Mouse (Mus musculus): ENCODE measurements at regions not wholly inside any gene's neighbourhood (a gene's known extent, or its start where the extent isn't known, plus 50 kb on each side); places are given as distances from the start of the nearest gene placed in this dataset.

DNA sequence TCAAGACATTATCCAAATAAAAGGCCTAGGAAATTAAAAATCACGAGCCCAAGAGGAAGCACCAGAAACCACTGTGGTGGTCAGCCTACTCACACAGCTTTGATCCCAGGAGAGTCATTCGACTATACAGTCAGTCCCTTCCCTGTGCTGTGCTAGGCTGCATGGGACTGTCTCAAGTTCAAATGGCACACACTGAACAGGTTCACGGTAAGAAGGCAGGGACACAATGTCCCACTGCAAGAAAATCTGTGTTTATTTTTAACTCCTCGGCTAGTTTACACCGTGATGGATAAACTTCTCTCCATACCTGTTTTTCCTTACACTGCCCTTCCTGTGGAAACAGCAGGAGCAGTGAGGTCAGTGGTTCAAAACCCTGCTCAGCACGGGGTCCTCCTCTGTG, 165.2 kb upstream of the Klf14 start:
- Histone ChIP-seq H3K9ac (replicated peaks; ENCODE audit: low read length, poor library complexity, severe bottlenecking) (no peak overlapping the region), H3K4me2 (ENCODE audit: low read depth, low read length, poor library complexity, severe bottlenecking) (no peak overlapping the region), H3K4me1 (ENCODE audit: insufficient read depth, low read length) (no peaks in the 10 kb centered on the region), H3K27ac (ENCODE audit: low read depth, low read length) (no peak overlapping the region), H3K36me3 (ENCODE audit: insufficient read depth, low read length) (no peaks in the 10 kb centered on the region), H3K27me3 (ENCODE audit: insufficient read depth, low read length) (no peaks in the 10 kb centered on the region), H3K4me3 (ENCODE audit: low read depth, low read length) (no peak overlapping the region), H3K9me3 (ENCODE audit: low read length) (no peaks in the 10 kb centered on the region)
- DNase-seq (ENCODE audit: low spot score) (no peak), ATAC-seq (ENCODE audit: low FRiP score) (no peak)
- no peak for TF ChIP-seq CTCF (IDR thresholded peaks at IDR 0.05)
- WGBS, result 72% methylated on average over 6 of the region's 6 CpGs

DNA sequence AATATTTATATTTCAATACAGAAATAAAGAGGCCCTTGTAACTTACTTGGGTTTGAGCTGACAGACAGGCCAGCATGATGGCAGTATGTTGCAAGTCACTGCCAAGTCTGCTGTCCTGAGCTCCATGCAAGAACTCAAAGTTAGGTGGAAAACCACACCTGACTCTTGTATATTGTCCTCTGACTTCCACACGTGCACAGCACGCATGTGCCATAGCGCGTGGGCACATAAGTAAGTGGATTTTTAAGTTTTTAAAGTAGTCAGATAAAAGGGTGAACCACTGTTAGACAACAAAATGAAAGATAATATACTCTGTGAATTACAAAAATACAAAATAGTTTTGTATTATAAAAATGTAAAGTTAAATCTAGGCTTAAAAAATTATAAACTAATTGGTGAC, 166.0 kb upstream of the Klf14 start:
- H3K27ac ChIP-seq (ENCODE audit: low read depth, low read length), result no peak overlapping the region
- DNase-seq (ENCODE audit: low spot score) (no peak), ATAC-seq (ENCODE audit: low FRiP score) (no peak)
- H3K36me3 ChIP-seq (ENCODE audit: insufficient read depth, low read length), result no peaks in the 10 kb centered on the region
- no peaks in the 10 kb centered on the region for H3K9me3 ChIP-seq (ENCODE audit: low read length)
- no peak overlapping the region for H3K4me2 ChIP-seq (ENCODE audit: low read depth, low read length, poor library complexity, severe bottlenecking)
- H3K4me3 ChIP-seq (ENCODE audit: low read depth, low read length), result no peak overlapping the region
- H3K4me1 ChIP-seq (ENCODE audit: insufficient read depth, low read length), result no peaks in the 10 kb centered on the region
- H3K27me3 ChIP-seq (ENCODE audit: insufficient read depth, low read length), result no peaks in the 10 kb centered on the region
- no peak for TF ChIP-seq CTCF (IDR thresholded peaks at IDR 0.05)
- H3K9ac ChIP-seq (replicated peaks; ENCODE audit: low read length, poor library complexity, severe bottlenecking), result no peak overlapping the region
- 94% methylated on average over 4 of the region's 4 CpGs for WGBS

DNA sequence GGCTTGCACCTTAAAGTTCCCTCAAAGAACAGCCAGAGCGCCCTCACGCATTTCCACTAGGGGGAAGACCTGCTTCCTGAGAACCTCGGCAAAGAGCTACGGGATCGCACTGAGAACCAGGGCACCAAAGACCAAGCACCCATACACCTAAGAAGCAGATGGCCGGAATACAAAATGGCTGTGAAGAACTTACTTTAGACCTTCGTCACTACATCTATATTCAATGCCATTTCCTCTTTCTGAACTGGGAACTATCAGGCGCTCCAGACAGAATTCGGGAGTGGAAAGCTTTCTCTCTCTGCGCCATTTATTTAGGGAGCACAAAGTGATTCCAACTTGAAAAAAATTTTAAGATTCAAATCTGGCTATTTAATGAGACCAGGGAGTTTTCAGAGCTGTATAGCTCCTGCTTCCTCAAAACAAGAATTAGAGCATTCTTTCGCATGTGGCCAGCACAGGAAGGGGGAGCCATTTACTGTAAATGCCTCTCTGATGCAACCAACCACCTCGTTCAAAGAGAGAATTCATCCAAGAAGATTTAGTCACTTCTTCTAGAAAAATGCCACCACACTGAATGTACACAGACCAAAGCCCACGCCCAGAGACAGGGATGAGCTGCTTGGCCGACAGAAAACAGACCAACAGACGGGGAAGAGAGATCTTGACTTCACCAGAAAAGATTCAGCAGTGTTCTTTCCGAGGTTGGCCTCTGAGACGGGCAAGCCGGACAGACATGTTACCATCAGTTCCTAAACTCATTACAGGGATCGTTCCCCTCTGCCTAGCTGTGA, 166.6 kb upstream of the Klf14 start:
- DNase-seq (ENCODE audit: low spot score), result no peak
- TF ChIP-seq CTCF (IDR thresholded peaks at IDR 0.05), result peak; percentile 58
- ATAC-seq (ENCODE audit: low FRiP score), result no peak
- Histone ChIP-seq H3K27me3 (ENCODE audit: insufficient read depth, low read length) (no peaks in the 10 kb centered on the region), H3K4me1 (ENCODE audit: insufficient read depth, low read length) (no peaks in the 10 kb centered on the region), H3K4me3 (ENCODE audit: low read depth, low read length) (no peak overlapping the region), H3K27ac (ENCODE audit: low read depth, low read length) (no peak overlapping the region), H3K4me2 (ENCODE audit: low read depth, low read length, poor library complexity, severe bottlenecking) (no peak overlapping the region), H3K36me3 (ENCODE audit: insufficient read depth, low read length) (no peaks in the 10 kb centered on the region), H3K9me3 (ENCODE audit: low read length) (no peaks in the 10 kb centered on the region), H3K9ac (replicated peaks; ENCODE audit: low read length, poor library complexity, severe bottlenecking) (no peak overlapping the region)
- 73% methylated on average over 19 of the region's 19 CpGs for WGBS

DNA sequence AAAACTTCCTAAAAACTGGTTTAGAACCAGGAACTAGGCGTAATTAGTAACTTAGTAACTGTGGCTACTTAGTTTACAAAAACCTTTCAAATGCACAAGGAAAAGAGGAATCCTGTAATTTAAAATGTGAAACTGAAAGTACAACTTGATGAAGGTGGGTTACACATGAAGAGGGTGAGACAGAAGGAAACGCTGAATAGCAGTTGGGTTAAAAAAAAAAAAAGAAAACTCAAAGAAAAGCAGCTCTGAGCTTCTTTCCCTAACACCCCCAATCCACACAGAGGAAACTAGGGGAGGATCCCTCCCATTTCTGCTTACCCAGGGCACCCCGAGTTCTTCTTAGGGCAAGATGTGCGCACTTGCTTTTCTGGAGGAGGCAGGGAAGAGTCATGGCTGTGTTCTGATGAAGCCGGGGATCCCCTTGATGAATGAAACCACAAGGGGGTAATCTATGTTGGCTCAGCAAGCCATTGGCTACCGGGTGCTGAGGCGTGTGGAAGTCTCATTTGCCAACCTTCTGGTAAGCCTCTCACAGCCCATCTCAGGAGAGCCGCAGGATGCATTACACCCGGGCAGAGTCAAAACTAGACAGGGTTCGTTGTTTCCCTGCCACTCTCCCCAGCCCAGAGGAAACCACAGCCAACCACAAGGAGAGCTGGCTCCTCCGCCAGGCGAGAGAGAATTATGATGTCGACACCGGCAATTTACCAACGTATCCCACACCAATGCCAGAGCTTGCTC, 167.4 kb upstream of the Klf14 start:
- H3K27ac ChIP-seq (ENCODE audit: low read depth, low read length), result no peak overlapping the region
- 86% methylated on average over 15 of the region's 15 CpGs for WGBS
- ATAC-seq (ENCODE audit: low FRiP score) (no peak), DNase-seq (ENCODE audit: low spot score) (no peak)
- H3K36me3 ChIP-seq (ENCODE audit: insufficient read depth, low read length), result no peaks in the 10 kb centered on the region
- H3K4me1 ChIP-seq (ENCODE audit: insufficient read depth, low read length), result no peaks in the 10 kb centered on the region
- no peak overlapping the region for H3K4me2 ChIP-seq (ENCODE audit: low read depth, low read length, poor library complexity, severe bottlenecking)
- TF ChIP-seq CTCF (IDR thresholded peaks at IDR 0.05), result no peak
- H3K9me3 ChIP-seq (ENCODE audit: low read length), result no peaks in the 10 kb centered on the region
- H3K27me3 ChIP-seq (ENCODE audit: insufficient read depth, low read length), result no peaks in the 10 kb centered on the region
- H3K4me3 ChIP-seq (ENCODE audit: low read depth, low read length), result no peak overlapping the region
- no peak overlapping the region for H3K9ac ChIP-seq (replicated peaks; ENCODE audit: low read length, poor library complexity, severe bottlenecking)

DNA sequence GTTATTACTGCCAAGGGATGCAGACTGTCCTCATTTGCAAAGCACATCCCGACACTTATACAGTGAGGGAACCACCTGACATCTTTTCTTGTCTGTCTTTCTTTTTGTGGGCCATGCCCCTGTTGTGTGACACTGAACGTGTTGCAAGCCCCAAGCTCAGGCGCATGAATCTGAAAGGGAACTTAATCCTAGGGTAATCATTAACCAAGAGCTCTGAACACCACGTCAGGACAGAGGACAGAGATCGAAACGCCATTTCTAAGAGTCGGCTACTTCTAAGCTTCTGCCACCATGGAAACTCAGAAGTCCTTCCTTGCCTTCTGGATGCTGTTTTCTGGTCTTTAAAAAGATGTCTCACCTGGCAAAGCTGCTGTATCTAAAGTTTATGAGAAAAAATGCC, 170.3 kb upstream of the Klf14 start:
- Histone ChIP-seq H3K36me3 (ENCODE audit: insufficient read depth, low read length) (0 out of 2 replicates have a peak, but pooled peaks cover 2% of the 10 kb centered on the region), H3K4me3 (ENCODE audit: low read depth, low read length) (no peak overlapping the region), H3K27me3 (ENCODE audit: insufficient read depth, low read length) (no peaks in the 10 kb centered on the region), H3K9me3 (ENCODE audit: low read length) (no peaks in the 10 kb centered on the region), H3K27ac (ENCODE audit: low read depth, low read length) (no peak overlapping the region), H3K9ac (replicated peaks; ENCODE audit: low read length, poor library complexity, severe bottlenecking) (no peak overlapping the region), H3K4me2 (ENCODE audit: low read depth, low read length, poor library complexity, severe bottlenecking) (no peak overlapping the region), H3K4me1 (ENCODE audit: insufficient read depth, low read length) (no peaks in the 10 kb centered on the region)
- DNase-seq (ENCODE audit: low spot score) (no peak), ATAC-seq (ENCODE audit: low FRiP score) (no peak)
- no peak for TF ChIP-seq CTCF (IDR thresholded peaks at IDR 0.05)
- WGBS, result 78% methylated on average over 7 of the region's 7 CpGs

DNA sequence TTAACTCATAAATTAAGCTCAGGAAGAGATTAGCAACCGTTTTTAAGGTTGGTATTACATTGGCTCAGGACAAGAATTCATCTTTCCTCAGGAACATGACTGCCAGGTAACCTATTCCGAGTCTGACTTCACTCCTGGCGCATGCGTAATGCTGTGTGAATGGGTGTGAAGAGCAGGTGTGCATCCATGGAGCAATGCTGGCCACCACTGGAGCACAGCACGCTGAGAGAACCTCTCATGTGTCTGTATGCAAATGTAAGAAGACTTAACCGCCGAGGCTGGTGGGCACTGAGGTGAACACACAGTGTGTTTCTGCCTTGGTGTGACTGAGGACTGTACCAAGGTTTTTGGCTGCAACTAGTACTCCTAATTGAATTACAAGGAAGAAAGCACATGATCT, 171.1 kb upstream of the Klf14 start:
- H3K27ac ChIP-seq (ENCODE audit: low read depth, low read length), result no peak overlapping the region
- no peaks in the 10 kb centered on the region for H3K27me3 ChIP-seq (ENCODE audit: insufficient read depth, low read length)
- no peak for TF ChIP-seq CTCF (IDR thresholded peaks at IDR 0.05)
- ATAC-seq (ENCODE audit: low FRiP score) (no peak), DNase-seq (ENCODE audit: low spot score) (no peak)
- 0 out of 2 replicates have a peak, but pooled peaks cover 2% of the 10 kb centered on the region for H3K36me3 ChIP-seq (ENCODE audit: insufficient read depth, low read length)
- H3K4me1 ChIP-seq (ENCODE audit: insufficient read depth, low read length), result no peaks in the 10 kb centered on the region
- no peak overlapping the region for H3K4me3 ChIP-seq (ENCODE audit: low read depth, low read length)
- no peaks in the 10 kb centered on the region for H3K9me3 ChIP-seq (ENCODE audit: low read length)
- WGBS, result 86% methylated on average over 7 of the region's 7 CpGs
- no peak overlapping the region for H3K4me2 ChIP-seq (ENCODE audit: low read depth, low read length, poor library complexity, severe bottlenecking)
- no peak overlapping the region for H3K9ac ChIP-seq (replicated peaks; ENCODE audit: low read length, poor library complexity, severe bottlenecking)
